Mouse (Mus musculus): ENCODE measurements at regions not wholly inside any gene's neighbourhood (a gene's known extent, or its start where the extent isn't known, plus 50 kb on each side); places are given as distances from the start of the nearest gene placed in this dataset.
A peak's percentile ranks its signal among the peaks of the same experiment; 100 is the strongest.

DNA sequence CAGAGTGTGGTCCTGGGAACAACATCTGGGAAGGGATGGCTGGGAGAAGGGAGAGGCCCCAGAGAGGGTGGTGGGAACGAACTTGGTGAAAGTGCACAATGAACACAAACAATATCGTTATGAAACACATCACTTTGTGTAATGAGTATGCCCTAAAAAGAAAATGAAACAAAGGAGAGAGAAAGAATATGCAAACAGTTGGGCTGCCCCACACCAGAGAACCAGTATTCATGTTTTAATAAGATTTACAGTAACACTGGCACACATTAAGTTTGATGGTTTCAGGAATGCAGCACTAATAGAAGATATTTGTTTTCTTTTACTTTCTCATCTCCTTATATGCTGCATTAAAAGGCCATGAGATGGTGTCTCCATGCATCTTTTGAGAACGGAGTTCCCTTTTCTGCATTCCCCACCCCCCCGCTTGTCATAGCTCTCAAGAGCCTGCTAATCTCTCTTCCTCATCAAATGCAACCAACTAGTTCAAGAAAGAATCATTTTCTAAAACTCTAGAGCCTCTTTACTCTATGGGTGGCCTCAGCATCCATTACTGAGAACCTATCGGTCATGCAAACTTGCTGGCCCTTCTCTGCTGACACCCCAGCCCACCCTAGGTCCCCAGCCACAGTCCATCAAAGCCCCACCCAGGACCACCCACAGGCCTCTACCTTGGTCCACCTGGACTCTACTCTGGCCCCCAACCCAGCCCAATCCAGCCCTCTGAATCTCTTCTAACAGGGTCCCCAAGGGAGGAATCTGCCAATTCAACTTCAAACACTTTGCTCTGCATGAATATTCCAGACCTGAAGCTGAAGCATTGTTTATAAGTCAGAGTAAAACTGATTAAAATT, 379.0 kb upstream of the Nrp1 start:
- no peak for DNase-seq (ENCODE audit: low spot score in 2 of 2)

GRCm38 (mm10) chr8:127982165-127982564, 376.2 kb upstream of the Nrp1 start:
- no peak for DNase-seq (ENCODE audit: low spot score in 2 of 2)

DNA sequence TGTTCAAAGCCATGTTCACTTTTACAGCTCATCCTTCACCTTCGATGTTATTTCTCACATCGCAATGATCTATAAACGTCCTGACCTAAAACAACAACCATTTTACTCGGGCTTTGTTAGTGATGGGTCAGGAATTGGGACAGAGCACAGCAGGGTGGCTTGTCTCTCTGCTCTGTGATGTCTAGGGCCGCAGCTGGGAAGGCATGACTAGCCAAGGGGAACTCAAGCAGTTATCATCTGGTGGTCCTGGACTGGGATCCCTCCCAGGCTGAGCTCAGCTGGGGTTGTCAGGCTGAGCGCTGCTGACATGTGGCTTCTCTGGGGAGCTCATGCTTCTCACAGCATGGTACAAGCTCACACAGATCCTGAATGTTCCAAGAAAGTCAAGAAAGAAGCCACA, 372.8 kb upstream of the Nrp1 start:
- DNase-seq (ENCODE audit: low spot score in 2 of 2) = no peak

GRCm38 (mm10) chr8:127988887-127989286, 369.5 kb upstream of the Nrp1 start:
- DNase-seq (ENCODE audit: low spot score in 2 of 2) = no peak

DNA sequence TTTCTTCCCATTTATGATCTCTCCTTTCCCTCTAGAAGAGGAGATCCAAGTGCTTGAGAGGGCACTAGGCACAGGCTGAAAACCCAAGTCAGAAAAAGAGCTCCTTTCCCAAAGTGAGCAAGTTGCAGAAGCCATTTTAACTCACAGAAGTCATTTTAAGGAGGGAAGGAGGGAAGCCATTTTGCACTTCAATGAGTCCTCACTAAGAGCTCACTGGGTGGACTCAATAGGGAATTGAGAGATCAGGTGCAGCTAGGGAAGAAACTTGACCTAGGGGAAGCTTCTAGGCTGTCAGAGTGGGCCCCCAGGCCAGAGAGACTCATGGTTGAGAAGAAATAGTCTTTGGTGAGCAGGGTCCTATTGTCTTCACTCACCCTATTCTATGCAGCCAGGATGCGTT, 363.5 kb upstream of the Nrp1 start:
- no peak for DNase-seq (ENCODE audit: low spot score in 2 of 2)

DNA sequence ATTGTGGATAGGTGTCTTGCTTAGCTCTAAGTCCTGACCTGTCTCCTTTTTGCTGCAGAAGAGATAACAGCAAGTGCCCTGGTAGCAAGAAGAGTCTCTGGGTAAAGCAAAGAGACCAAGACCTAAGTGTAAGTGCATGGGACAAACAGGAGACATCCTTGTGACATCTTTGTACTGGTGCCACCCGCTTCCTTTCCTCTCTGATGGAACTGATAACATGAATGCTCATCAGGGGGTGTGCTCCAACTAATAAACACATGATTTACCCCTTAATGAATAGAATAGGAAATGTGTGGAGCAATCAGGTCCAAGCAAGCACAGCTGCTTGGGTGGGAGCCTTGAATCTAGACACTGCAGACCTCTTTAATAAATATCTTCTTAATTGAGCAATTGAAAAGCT, 362.9 kb upstream of the Nrp1 start:
- DNase-seq (ENCODE audit: low spot score in 2 of 2) = no peak

DNA sequence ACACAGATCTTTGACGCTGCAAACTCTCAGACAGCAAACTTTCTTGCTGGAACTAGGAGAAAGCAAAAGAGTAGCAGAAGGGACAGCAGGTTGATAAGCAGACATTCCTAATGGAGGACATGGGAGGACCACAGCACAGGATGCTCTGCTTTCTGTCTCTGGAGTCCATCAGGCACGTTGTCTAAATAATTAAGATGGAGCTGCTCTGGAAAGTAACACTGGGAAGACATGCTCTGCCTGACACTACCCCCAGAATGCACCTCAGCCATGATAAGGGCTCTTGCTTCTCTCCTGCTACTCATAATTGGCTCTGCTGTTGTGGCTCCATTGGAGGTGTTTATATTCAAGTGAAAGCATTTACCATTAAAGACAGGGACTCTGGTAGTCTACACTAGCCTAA, 356.0 kb upstream of the Nrp1 start:
- no peak for DNase-seq (ENCODE audit: low spot score in 2 of 2)

DNA sequence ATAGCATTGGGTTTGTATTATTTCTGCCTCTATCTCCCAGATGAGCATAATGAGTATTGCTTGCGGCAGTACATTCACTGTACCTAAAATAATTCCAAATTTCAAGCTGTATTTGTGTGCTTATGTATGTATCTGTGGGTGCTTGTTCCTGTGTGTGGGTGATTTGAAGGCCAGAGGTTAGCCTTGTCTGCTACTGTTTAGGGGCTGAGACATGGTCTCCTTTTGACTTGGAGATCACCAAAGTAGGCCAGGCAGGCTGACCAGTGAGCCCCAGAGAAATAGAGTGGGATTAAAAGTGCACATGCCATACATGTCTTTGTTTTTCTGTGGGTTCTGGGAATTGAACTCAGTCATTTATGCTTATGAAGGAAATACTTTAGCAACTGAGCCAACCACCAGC, 355.6 kb upstream of the Nrp1 start:
- no peak for DNase-seq (ENCODE audit: low spot score in 2 of 2)

DNA sequence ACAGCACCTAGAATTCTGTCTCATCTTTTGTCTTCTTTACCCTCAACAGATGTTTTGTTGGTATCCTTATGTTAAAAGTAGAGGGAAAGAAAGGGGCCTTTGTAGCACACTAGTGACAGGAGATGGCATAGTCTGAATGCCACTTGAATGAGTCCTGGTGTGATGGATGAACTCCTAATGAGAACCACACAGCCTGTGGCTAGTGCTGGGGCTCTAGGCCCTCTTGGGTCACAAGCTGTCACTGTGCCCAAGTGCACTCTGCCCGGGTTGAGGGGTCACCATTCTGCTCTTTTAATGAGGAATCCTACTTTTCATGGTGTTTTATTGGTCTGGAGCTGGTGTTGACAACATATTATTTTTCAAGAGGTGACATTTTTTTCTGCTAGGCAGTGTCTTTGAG, 355.0 kb upstream of the Nrp1 start:
- no peak for DNase-seq (ENCODE audit: low spot score in 2 of 2)

GRCm38 (mm10) chr8:128003881-128004286, 354.5 kb upstream of the Nrp1 start:
- DNase-seq (ENCODE audit: low spot score in 2 of 2) = no peak

- no peak for DNase-seq (ENCODE audit: low spot score in 2 of 2)
Observed at GRCm38 (mm10) chr8:128009393-128010010, 348.9 kb upstream of the Nrp1 start.

- DNase-seq (ENCODE audit: low spot score in 2 of 2) = no peak
Observed at GRCm38 (mm10) chr8:128017171-128017570, 341.2 kb upstream of the Nrp1 start.

DNA sequence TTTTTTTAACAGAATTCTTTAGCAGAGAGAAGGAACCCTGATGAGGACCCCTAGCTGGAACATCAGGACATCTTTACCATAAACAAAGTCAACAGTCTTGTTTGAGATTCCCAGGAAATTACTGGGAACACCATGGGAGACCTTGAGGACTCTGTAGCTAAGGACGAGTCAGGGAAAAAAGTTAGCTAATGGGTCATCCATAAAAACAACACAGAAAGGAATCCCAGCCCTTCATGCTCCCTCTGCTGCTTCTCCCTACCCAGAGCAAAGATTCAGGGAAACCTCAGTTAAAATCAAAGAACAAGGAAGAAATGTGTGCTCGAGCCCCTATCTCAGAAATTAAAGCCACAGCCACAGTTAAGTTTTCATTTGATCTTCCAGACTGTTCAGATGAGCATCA, 334.7 kb upstream of the Nrp1 start:
- DNase-seq (ENCODE audit: low spot score in 2 of 2) = no peak

GRCm38 (mm10) chr8:128024774-128025222, 333.6 kb upstream of the Nrp1 start:
- DNase-seq (ENCODE audit: low spot score in 2 of 2) = no peak

GRCm38 (mm10) chr8:128025251-128025856, 333.1 kb upstream of the Nrp1 start:
- DNase-seq (ENCODE audit: low spot score in 2 of 2) = peak; percentile 21 to 27

DNA sequence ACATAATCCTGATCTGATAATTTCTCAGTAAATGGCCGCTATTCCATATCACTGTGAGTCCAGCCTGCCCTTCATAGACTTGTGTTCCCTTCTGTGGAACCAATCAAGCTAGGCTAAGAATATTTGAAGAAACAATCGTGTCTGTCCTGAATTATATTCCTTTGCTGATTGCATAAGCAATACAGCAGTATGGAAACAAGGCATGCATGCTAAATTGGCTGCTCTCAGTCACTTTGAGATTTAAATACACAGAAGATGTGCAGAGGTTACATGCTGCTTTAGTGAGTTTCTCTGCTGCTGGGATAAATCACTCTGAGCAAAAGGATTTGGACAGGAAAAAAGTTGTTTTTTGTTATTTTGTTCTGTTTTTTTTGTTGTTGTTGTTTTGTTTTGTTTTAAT, 331.4 kb upstream of the Nrp1 start:
- no peak for DNase-seq (ENCODE audit: low spot score in 2 of 2)

DNA sequence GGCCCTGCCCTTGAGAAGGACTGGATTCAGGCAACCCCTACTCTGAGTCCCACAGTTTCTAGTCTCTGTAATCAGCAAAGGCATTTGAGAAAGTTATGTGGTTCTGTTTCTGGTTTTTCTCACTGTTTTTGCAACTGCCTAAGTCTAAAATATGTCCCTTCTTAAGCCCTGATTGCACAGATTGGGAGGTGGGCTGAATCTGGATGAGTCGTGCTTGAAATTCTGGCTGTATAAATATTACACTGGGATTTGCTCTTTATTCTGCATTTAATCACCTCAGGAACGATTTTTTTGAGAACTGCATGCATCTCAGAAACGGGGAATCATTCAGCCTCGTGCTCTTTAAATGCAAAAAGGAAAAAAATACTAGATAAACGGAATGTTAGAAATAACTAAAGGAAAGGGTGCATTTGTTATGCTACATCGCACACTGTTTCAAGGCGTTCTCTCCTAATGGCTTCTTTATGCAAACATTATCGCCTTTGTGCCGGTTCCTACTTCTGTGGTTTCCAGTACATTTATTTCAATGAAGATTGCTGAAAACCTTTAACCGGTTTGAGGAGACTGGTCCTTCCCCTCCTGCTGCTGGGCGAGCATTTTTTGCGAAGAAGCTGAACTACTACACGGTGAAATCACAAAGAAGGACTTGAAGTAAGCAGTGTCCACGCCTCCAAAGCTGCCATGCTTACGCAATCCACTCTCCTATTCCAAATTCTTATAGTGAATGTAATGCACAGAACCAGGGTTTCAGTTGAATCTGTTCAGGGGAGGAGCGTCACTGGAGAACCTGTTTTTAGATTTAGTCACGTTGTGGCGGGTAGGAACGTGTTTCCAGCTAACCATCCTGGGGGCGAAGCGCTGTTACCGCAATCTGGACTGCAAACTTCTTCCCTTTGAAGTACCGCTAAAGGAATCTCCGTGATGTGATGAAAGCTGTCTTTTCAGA, 327.8 kb upstream of the Nrp1 start:
- DNase-seq (ENCODE audit: low spot score in 2 of 2) = peak; percentile 40 to 50

DNA sequence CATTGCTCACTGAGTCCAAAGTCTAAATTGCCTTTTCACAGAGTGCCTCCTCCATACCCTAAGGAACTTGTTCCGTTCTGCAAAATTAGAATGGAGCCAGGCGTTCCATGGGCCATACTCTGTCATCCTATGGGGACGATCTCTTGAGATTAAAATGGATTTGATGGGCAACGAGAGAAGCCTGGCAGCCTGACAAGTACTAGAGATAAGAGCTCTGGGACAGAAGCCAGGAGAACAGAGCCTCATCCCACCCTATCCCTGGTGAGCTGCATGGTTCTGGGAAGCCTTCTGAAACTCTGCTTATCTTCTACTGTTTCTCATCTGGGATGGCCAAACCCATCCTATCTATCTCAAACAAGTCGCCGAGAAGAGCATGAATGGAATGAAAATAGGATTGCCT, 324.3 kb upstream of the Nrp1 start:
- no peak for DNase-seq (ENCODE audit: low spot score in 2 of 2)

GRCm38 (mm10) chr8:128035672-128036071, 322.7 kb upstream of the Nrp1 start:
- peak; percentile 10 to 29 for DNase-seq (ENCODE audit: low spot score in 2 of 2)

- DNase-seq (ENCODE audit: low spot score in 2 of 2) = no peak
Observed at GRCm38 (mm10) chr8:128039341-128040064, 318.9 kb upstream of the Nrp1 start.

DNA sequence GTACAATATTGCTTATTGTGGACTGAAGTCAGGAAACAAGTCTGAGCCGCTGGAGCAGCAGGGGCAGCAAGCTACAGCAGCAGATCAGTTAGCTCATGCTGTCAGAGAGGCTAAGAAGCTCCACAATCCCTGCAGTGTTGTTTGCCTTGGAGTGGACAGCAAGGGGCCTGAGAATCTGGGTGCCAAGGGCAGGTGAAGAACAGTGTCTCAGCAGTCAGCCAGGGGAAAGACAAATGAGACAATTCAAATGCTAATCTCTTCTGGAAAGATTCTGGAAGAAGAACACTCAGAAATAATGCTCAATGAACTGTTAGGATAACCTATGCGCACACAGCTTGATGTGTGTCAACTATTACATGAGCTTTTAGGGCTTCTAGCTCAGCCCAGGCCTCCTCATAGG, 315.5 kb upstream of the Nrp1 start:
- DNase-seq (ENCODE audit: low spot score in 2 of 2) = no peak
